Mouse (Mus musculus): ENCODE measurements around the gene Pdcd1lg2. TPM values are rescaled to one million over a fixed set of nuclear protein-coding genes. Genes with fewer than 3 reads are reported as not detected.

Pdcd1lg2 gene
- total and polyA plus RNA-seq, 3 experiments, result 1.7 to 5.4 TPM; not detected in 1

DNA sequence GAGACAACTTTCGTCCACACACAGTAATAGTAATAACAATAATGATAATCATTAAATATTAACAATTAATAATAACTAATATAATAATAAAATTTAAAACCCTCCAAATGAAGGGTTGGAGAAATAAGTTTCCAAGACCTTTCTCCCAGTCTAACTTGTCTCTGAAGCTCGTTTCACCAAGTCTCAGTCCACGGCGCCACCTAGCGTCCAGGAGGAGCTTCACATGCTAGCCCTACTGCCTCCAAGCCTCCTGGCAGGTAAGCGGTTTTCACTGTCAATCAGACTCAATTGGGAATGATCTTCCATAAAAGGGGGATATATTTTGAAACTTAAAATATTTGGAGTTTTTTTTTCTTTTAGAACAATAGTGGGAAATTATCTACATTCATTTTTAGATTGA, 90.8 kb downstream of the Pdcd1lg2 start:
- peak overlapping the region; percentile 72 for H3K9ac ChIP-seq (ENCODE audit: control insufficient read depth, low read depth, low read length, poor library complexity, severe bottlenecking)
- H3K9me3 ChIP-seq (replicated peaks; ENCODE audit: insufficient read depth, low read length), result no peaks in the 10 kb centered on the region
- H3K36me3 ChIP-seq (ENCODE audit: control insufficient read depth in 1 of 2, insufficient read depth in 2 of 2, low read length in 2 of 2), result peaks cover 0 to 43% of the 10 kb centered on the region in 2 experiments; a peak in 2 of 4 replicates
- no peaks in the 10 kb centered on the region for H3K27me3 ChIP-seq (ENCODE audit: control insufficient read depth in 1 of 2, insufficient read depth in 2 of 2, low read length in 2 of 2)
- DNase-seq (ENCODE audit: low read depth, low spot score), result peak; percentile 99
- H3K79me2 ChIP-seq (ENCODE audit: control insufficient read depth, insufficient read depth, low read length, poor library complexity), result no peaks in the 10 kb centered on the region
- peaks cover 17 to 40% of the 10 kb centered on the region in 2 experiments for H3K4me1 ChIP-seq (ENCODE audit: control insufficient read depth in 1 of 2, insufficient read depth in 2 of 2, low read length in 2 of 2)
- no peak for TF ChIP-seq TBP (IDR thresholded peaks at IDR 0.05; ENCODE audit: low read depth, low read length)
- no peak for TF ChIP-seq USF1 (IDR thresholded peaks at IDR 0.05; ENCODE audit: low read depth, low read length)
- TF ChIP-seq GATA1 (IDR thresholded peaks at IDR 0.05; ENCODE audit: low read depth, low read length), result peak; percentile 46; the same call in 1 of the 2 replicates
- no peak for TF ChIP-seq POLR2A (IDR thresholded peaks at IDR 0.05; ENCODE audit: control insufficient read depth in 1 of 2, insufficient read depth in 1 of 2, low read depth in 1 of 2, low read length in 2 of 2, poor library complexity in 1 of 2)
- no peak for TF ChIP-seq GABPA (IDR thresholded peaks at IDR 0.05; ENCODE audit: low read depth, low read length)
- peak in 2 of 3 experiments; percentile 98 to 100; a peak in 4 of 6 replicates for TF ChIP-seq CTCF (IDR thresholded peaks at IDR 0.05 in 2 of 3, conservative IDR thresholded peaks at IDR 0.05 in 1 of 3; ENCODE audit: control insufficient read depth in 1 of 3, insufficient read depth in 1 of 3, low read depth in 2 of 3, low read length in 3 of 3, poor library complexity in 1 of 3, severe bottlenecking in 1 of 3)
- peak overlapping the region; percentile 60 to 64 for H3K4me3 ChIP-seq (ENCODE audit: control insufficient read depth in 1 of 2, insufficient read depth in 1 of 2, low read depth in 2 of 2, low read length in 2 of 2)
- H3K27ac ChIP-seq (ENCODE audit: control insufficient read depth, low read depth, low read length), result peak overlapping the region; percentile 37; the same call in 1 of the 2 replicates

DNA sequence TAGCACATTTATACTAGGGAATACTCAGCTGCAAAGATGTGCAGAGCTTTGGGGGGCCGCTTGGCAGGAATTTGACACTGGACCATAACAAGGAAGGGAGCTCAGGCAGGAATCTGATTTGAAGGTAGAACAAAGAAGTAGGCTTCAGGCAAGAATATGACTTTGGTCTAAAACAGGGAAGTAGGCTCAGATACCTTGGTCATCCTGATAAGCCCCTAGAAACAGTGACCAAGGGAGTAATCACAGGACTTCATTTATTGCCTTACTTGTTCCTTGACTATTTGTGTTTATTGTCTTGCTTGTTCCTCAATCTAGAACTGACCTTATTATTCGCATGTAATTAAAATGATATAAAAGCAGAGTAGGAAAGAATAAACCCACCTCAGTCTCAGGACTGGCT, 93.4 kb downstream of the Pdcd1lg2 start:
- Histone ChIP-seq H3K9ac (ENCODE audit: control insufficient read depth, low read depth, low read length, poor library complexity, severe bottlenecking) (no peak overlapping the region), H3K27ac (ENCODE audit: control insufficient read depth, low read depth, low read length) (no peak overlapping the region), H3K4me3 (ENCODE audit: control insufficient read depth in 1 of 2, insufficient read depth in 1 of 2, low read depth in 2 of 2, low read length in 2 of 2) (no peak overlapping the region), H3K36me3 (ENCODE audit: control insufficient read depth in 1 of 2, insufficient read depth in 2 of 2, low read length in 2 of 2) (peaks cover 0 to 40% of the 10 kb centered on the region in 2 experiments; a peak in 2 of 4 replicates), H3K79me2 (ENCODE audit: control insufficient read depth, insufficient read depth, low read length, poor library complexity) (no peaks in the 10 kb centered on the region), H3K4me1 (ENCODE audit: control insufficient read depth in 1 of 2, insufficient read depth in 2 of 2, low read length in 2 of 2) (peaks cover 13 to 39% of the 10 kb centered on the region in 2 experiments), H3K27me3 (ENCODE audit: control insufficient read depth in 1 of 2, insufficient read depth in 2 of 2, low read length in 2 of 2) (no peaks in the 10 kb centered on the region), H3K9me3 (replicated peaks; ENCODE audit: insufficient read depth, low read length) (no peaks in the 10 kb centered on the region)
- DNase-seq (ENCODE audit: low read depth, low spot score), result peak; percentile 81
- peak; percentile 84 for TF ChIP-seq GATA1 (IDR thresholded peaks at IDR 0.05; ENCODE audit: low read depth, low read length)
- 0 out of 2 replicates have a peak, but pooled peaks have one; percentile 19 for TF ChIP-seq TAL1 (IDR thresholded peaks at IDR 0.05; ENCODE audit: low read length)
- TF ChIP-seq MXI1 (IDR thresholded peaks at IDR 0.05; ENCODE audit: low read depth, low read length), result no peak
- no peak for TF ChIP-seq ETS1 (IDR thresholded peaks at IDR 0.05; ENCODE audit: low read depth, low read length)

DNA sequence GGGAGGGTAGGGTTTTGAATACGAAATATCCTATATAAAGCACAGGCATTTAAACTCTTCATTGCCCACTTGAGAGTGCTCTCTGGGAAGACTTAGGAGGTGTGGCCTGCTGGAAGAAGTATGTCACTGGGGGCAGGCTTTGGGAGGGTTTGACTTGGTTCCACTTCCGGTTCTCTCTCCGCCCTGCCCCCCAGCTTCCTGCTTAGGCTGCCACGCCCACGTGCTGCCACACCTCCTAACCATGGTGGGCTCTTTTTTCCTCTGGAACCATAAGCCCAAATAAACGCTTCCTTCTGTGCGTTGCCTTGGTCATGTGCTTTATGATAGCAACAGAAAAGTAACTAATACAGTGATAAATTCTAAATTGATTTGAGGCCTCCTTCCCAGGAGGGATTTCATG, 94.9 kb downstream of the Pdcd1lg2 start:
- peaks cover 0 to 34% of the 10 kb centered on the region in 2 experiments; a peak in 2 of 4 replicates for H3K36me3 ChIP-seq (ENCODE audit: control insufficient read depth in 1 of 2, insufficient read depth in 2 of 2, low read length in 2 of 2)

More for the DNA sequence above, 94.9 kb downstream of the Pdcd1lg2 start:
- Histone ChIP-seq H3K27ac (ENCODE audit: control insufficient read depth, low read depth, low read length) (no peak overlapping the region), H3K9ac (ENCODE audit: control insufficient read depth, low read depth, low read length, poor library complexity, severe bottlenecking) (no peak overlapping the region), H3K79me2 (ENCODE audit: control insufficient read depth, insufficient read depth, low read length, poor library complexity) (no peaks in the 10 kb centered on the region), H3K4me3 (ENCODE audit: control insufficient read depth in 1 of 2, insufficient read depth in 1 of 2, low read depth in 2 of 2, low read length in 2 of 2) (no peak overlapping the region), H3K27me3 (ENCODE audit: control insufficient read depth in 1 of 2, insufficient read depth in 2 of 2, low read length in 2 of 2) (no peaks in the 10 kb centered on the region), H3K4me1 (ENCODE audit: control insufficient read depth in 1 of 2, insufficient read depth in 2 of 2, low read length in 2 of 2) (peaks cover 9 to 41% of the 10 kb centered on the region in 2 experiments), H3K9me3 (replicated peaks; ENCODE audit: insufficient read depth, low read length) (no peaks in the 10 kb centered on the region)
- TF ChIP-seq ZMIZ1 (IDR thresholded peaks at IDR 0.05; ENCODE audit: low read depth, low read length), result no peak
- no peak for TF ChIP-seq TAL1 (IDR thresholded peaks at IDR 0.05; ENCODE audit: low read length)
- TF ChIP-seq HCFC1 (IDR thresholded peaks at IDR 0.05; ENCODE audit: low read depth, low read length), result no peak
- TF ChIP-seq MAFK (IDR thresholded peaks at IDR 0.05; ENCODE audit: borderline replicate concordance, low read depth, low read length), result no peak
- no peak for TF ChIP-seq SIN3A (IDR thresholded peaks at IDR 0.05; ENCODE audit: low read length)
- no peak for TF ChIP-seq USF2 (IDR thresholded peaks at IDR 0.05; ENCODE audit: borderline replicate concordance in 1 of 2, insufficient read depth in 1 of 2, low read depth in 1 of 2, low read length in 2 of 2)
- no peak for TF ChIP-seq KAT2A (conservative IDR thresholded peaks at IDR 0.05; ENCODE audit: low read depth, low read length)
- no peak for TF ChIP-seq MAX (IDR thresholded peaks at IDR 0.05; ENCODE audit: low read length)
- TF ChIP-seq UBTF (IDR thresholded peaks at IDR 0.05; ENCODE audit: borderline replicate concordance, insufficient read depth, low read depth, low read length), result no peak
- TF ChIP-seq USF1 (IDR thresholded peaks at IDR 0.05; ENCODE audit: low read depth, low read length), result no peak
- TF ChIP-seq ELF1 (IDR thresholded peaks at IDR 0.05; ENCODE audit: low read depth, low read length), result no peak
- no peak for TF ChIP-seq GATA1 (IDR thresholded peaks at IDR 0.05; ENCODE audit: low read depth, low read length)
- TF ChIP-seq BHLHE40 (IDR thresholded peaks at IDR 0.05; ENCODE audit: borderline replicate concordance, low read depth, low read length), result no peak
- no peak for TF ChIP-seq ZNF384 (IDR thresholded peaks at IDR 0.05; ENCODE audit: low read depth, low read length)
- TF ChIP-seq NELFE (IDR thresholded peaks at IDR 0.05; ENCODE audit: low read depth, low read length), result no peak
- no peak for TF ChIP-seq E2F4 (IDR thresholded peaks at IDR 0.05; ENCODE audit: borderline replicate concordance, low read depth, low read length)
- DNase-seq (ENCODE audit: low read depth, low spot score), result peak; percentile 92

Measured in MEL (cell line).